Mouse (Mus musculus) E14TG2a.4 (cell line): ENCODE data around the gene Cyp2r1.
A peak's percentile ranks its signal among the peaks of the same experiment; 100 is the strongest.

Experiments used
- CTCF ChIP-seq: conservative IDR thresholded peaks from 2 replicates; pipeline ENCODE4 v1.5.1; 2014; ENCODE audit warnings: low read length
- NANOG ChIP-seq: IDR thresholded peaks from 2 replicates; pipeline ENCODE4 v1.6.1; 2014; ENCODE audit warnings: borderline replicate concordance, low read length, mixed read lengths
- POU5F1 ChIP-seq: IDR thresholded peaks from 2 replicates; pipeline ENCODE4 v1.6.1; 2014; ENCODE audit warnings: low read length, borderline replicate concordance

DNA sequence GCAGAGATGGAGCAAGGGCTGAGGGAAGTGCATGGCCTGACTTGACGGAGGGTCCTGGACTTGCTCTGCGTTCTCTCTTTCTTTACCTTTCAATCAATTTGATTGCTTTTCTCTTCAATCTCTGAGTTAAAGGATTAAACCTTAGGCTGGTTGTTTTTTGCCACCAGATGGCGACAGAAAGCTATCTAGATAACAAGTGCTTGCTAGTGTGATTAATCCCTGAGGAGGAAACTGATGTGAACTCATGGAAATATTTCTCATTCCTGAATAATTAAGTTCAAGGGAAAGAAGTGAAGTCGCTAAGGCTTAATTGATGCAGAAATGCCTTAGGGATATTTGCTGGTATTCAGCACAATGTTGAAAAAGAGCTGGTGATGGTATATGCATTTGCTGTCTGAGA is 17.7 kb upstream of the Cyp2r1 start:
- TF ChIP-seq CTCF (peak; percentile 69), POU5F1 (no peak), NANOG (no peak)
